Mouse (Mus musculus): ENCODE measurements around the gene Trim44.
A peak's percentile ranks its signal among the peaks of the same experiment; 100 is the strongest.

Gene Trim44

GRCm38 (mm10) chr2:102407363-102408184, at the start of gene Trim44:
Gene Trim44 (minus strand): TSS chr2:102407828.
- DNase-seq (ENCODE audit: low spot score): no peak

- DNase-seq (ENCODE audit: low spot score): no peak
Measured at GRCm38 (mm10) chr2:102455126-102455525, 47.5 kb upstream of the Trim44 start.

- DNase-seq (ENCODE audit: low spot score): peak; percentile 35
Measured at GRCm38 (mm10) chr2:102453447-102453846, 45.8 kb upstream of the Trim44 start.

- no peak for DNase-seq (ENCODE audit: low spot score)
Measured at GRCm38 (mm10) chr2:102451671-102452549, 44.3 kb upstream of the Trim44 start, which contains the start of gene Fjx1. Gene Fjx1 (minus strand): TSS chr2:102452499.

- DNase-seq (ENCODE audit: low spot score): no peak
Measured at GRCm38 (mm10) chr2:102450761-102451670, 43.4 kb upstream of the Trim44 start.

GRCm38 (mm10) chr2:102450248-102450760, 42.7 kb upstream of the Trim44 start:
- peak; percentile 49 for DNase-seq (ENCODE audit: low spot score)

GRCm38 (mm10) chr2:102449630-102450247, 42.1 kb upstream of the Trim44 start:
- DNase-seq (ENCODE audit: low spot score): no peak

GRCm38 (mm10) chr2:102449056-102449455, 41.4 kb upstream of the Trim44 start:
- no peak for DNase-seq (ENCODE audit: low spot score)

GRCm38 (mm10) chr2:102447831-102448230, 40.2 kb upstream of the Trim44 start:
- no peak for DNase-seq (ENCODE audit: low spot score)

- no peak for DNase-seq (ENCODE audit: low spot score)
Measured at GRCm38 (mm10) chr2:102446851-102447250, 39.2 kb upstream of the Trim44 start.

GRCm38 (mm10) chr2:102437357-102438030, 29.9 kb upstream of the Trim44 start:
- no peak for DNase-seq (ENCODE audit: low spot score)

GRCm38 (mm10) chr2:102433879-102434278, 26.3 kb upstream of the Trim44 start:
- no peak for DNase-seq (ENCODE audit: low spot score)

GRCm38 (mm10) chr2:102431084-102431483, 23.5 kb upstream of the Trim44 start:
- no peak for DNase-seq (ENCODE audit: low spot score)

- DNase-seq (ENCODE audit: low spot score): no peak
Measured at GRCm38 (mm10) chr2:102427974-102428373, 20.3 kb upstream of the Trim44 start.

- no peak for DNase-seq (ENCODE audit: low spot score)
Measured at GRCm38 (mm10) chr2:102426434-102426833, 18.8 kb upstream of the Trim44 start.

- no peak for DNase-seq (ENCODE audit: low spot score)
Measured at GRCm38 (mm10) chr2:102416149-102416743, 8.6 kb upstream of the Trim44 start.

GRCm38 (mm10) chr2:102412738-102413137, 5.1 kb upstream of the Trim44 start:
- no peak for DNase-seq (ENCODE audit: low spot score)

GRCm38 (mm10) chr2:102410615-102411014, 3.0 kb upstream of the Trim44 start:
- no peak for DNase-seq (ENCODE audit: low spot score)

GRCm38 (mm10) chr2:102409741-102410140, 2.1 kb upstream of the Trim44 start:
- no peak for DNase-seq (ENCODE audit: low spot score)
